Mouse (Mus musculus) kidney, adult 8-10 months (tissue): ENCODE measurements around the gene Tlk1.
"Not testable (repeated sequence)": the region's sequence is repeated elsewhere in the genome, so short reads cannot be mapped to it uniquely, and the experiment has no call there.

Experiments used
- DNase-seq, 2 experiments: peaks; one replicate each; pipeline ENCODE4 v3.0.0; 2022

Gene Tlk1

GRCm38 (mm10) chr2:70831709-70832350 is 6.3 kb upstream of the Tlk1 start:
- DNase-seq, result no peak

- no peak for DNase-seq
Observed at GRCm38 (mm10) chr2:70830683-70831082, 5.2 kb upstream of the Tlk1 start.

GRCm38 (mm10) chr2:70829946-70830610 is 4.5 kb upstream of the Tlk1 start:
- no peak for DNase-seq

- no peak for DNase-seq
Observed at GRCm38 (mm10) chr2:70827780-70828179, 2.3 kb upstream of the Tlk1 start.

GRCm38 (mm10) chr2:70826436-70827230 is 1.1 kb upstream of the Tlk1 start:
- DNase-seq, result no peak

- DNase-seq, result peak; percentile 60 to 68
Observed at GRCm38 (mm10) chr2:70824838-70825370, 624 bp downstream of the Tlk1 start.

GRCm38 (mm10) chr2:70823926-70824800 is 1.4 kb downstream of the Tlk1 start:
- peak; percentile 30 to 45 for DNase-seq

GRCm38 (mm10) chr2:70823434-70823833 is 2.1 kb downstream of the Tlk1 start:
- DNase-seq, result no peak

- DNase-seq, result no peak
Observed at GRCm38 (mm10) chr2:70816939-70817338, 8.6 kb downstream of the Tlk1 start.

- no peak for DNase-seq
Observed at GRCm38 (mm10) chr2:70816016-70816415, 9.5 kb downstream of the Tlk1 start.

- no peak for DNase-seq
Observed at GRCm38 (mm10) chr2:70813608-70814007, 11.9 kb downstream of the Tlk1 start.

GRCm38 (mm10) chr2:70811476-70811875 is 14.1 kb downstream of the Tlk1 start:
- no peak for DNase-seq

GRCm38 (mm10) chr2:70809921-70810320 is 15.6 kb downstream of the Tlk1 start:
- DNase-seq, result no peak

GRCm38 (mm10) chr2:70808681-70809080 is 16.8 kb downstream of the Tlk1 start:
- DNase-seq, result no peak

- DNase-seq, result not testable (repeated sequence)
Observed at GRCm38 (mm10) chr2:70807678-70808077, 17.9 kb downstream of the Tlk1 start.

- no peak for DNase-seq
Observed at GRCm38 (mm10) chr2:70806020-70806419, 19.5 kb downstream of the Tlk1 start.

GRCm38 (mm10) chr2:70803696-70804095 is 21.8 kb downstream of the Tlk1 start:
- not testable (repeated sequence) for DNase-seq

- no peak for DNase-seq
Observed at GRCm38 (mm10) chr2:70802658-70803057, 22.9 kb downstream of the Tlk1 start.

GRCm38 (mm10) chr2:70801543-70801942 is 24.0 kb downstream of the Tlk1 start:
- DNase-seq, result peak; percentile 41 to 59

GRCm38 (mm10) chr2:70800396-70800795 is 25.1 kb downstream of the Tlk1 start:
- DNase-seq, result no peak

- DNase-seq, result no peak
Observed at GRCm38 (mm10) chr2:70793276-70793675, 32.3 kb downstream of the Tlk1 start.

- DNase-seq, result no peak
Observed at GRCm38 (mm10) chr2:70790246-70790645, 35.3 kb downstream of the Tlk1 start.

GRCm38 (mm10) chr2:70789331-70789730 is 36.2 kb downstream of the Tlk1 start:
- DNase-seq, result no peak
